Mouse (Mus musculus) layer of hippocampus, adult 18-20 months (tissue): ENCODE data around the gene Ppl. TPM values are rescaled to one million over a fixed set of nuclear protein-coding genes. Genes with fewer than 3 reads are reported as not detected.

Source experiments
- DNase-seq, 2 experiments: peaks; one replicate each; pipeline ENCODE4 v3.0.0; 2022; ENCODE audit warnings: low spot score in 2 of 2
- total RNA-seq, 2 experiments: library from RNA; stranded (reverse); gene quantifications; 2 replicates each; pipeline ENCODE4 v1.2.3; 2021

Ppl gene
- total RNA-seq, 2 experiments from 2014 or later = 3.3 to 4.1 TPM

- no peak for DNase-seq
These were observed 86.9 kb downstream of the Ppl start for GRCm38 (mm10) chr16:5045322-5045721.

GRCm38 (mm10) chr16:5036649-5037234, 95.5 kb downstream of the Ppl start:
- DNase-seq = no peak

Other genes with a start within 250 kb of the Ppl start
- 100 to 1,000 TPM; 214 to 215 TPM for gene Mgrn1, start 246.2 kb downstream of the Ppl start, total RNA-seq
- 10 to 100 TPM; 73.0 to 78.3 TPM for gene Nudt16l1, start 193.7 kb downstream of the Ppl start, total RNA-seq
- gene Anks3, start 168.2 kb downstream of the Ppl start, total RNA-seq = 10 to 100 TPM; 70.2 to 71.8 TPM
- not detected for gene Sept12, start 134.6 kb downstream of the Ppl start, total RNA-seq
- gene Smim22, start 125.1 kb downstream of the Ppl start, total RNA-seq = not detected
- gene Rogdi, start 118.9 kb downstream of the Ppl start, total RNA-seq = 100 to 1,000 TPM; 348 to 357 TPM
- 100 to 1,000 TPM; 139 to 143 TPM for gene Glyr1, start 82.6 kb downstream of the Ppl start, total RNA-seq
- gene Ubn1, start 82.4 kb downstream of the Ppl start, total RNA-seq = 10 to 100 TPM; 43.3 to 43.7 TPM
- gene Sec14l5, start 14.7 kb upstream of the Ppl start, total RNA-seq = 10 to 100 TPM in 1 of 2 experiments, 1 to 10 TPM in 1; 7.3 to 10.6 TPM
- gene Nagpa, start 71.6 kb upstream of the Ppl start, total RNA-seq = 10 to 100 TPM; 12.0 to 15.9 TPM
- 1 to 10 TPM; 3.5 to 4.3 TPM for gene AU021092, start 89.9 kb upstream of the Ppl start, total RNA-seq
- gene Alg1, start 101.2 kb upstream of the Ppl start, total RNA-seq = 10 to 100 TPM; 29.0 to 31.6 TPM
- gene Eef2kmt, start 123.6 kb upstream of the Ppl start, total RNA-seq = 1 to 10 TPM; 5.1 to 5.9 TPM